Mouse (Mus musculus): Measurements from ENCODE around the gene Dguok.

Gene Dguok

GRCm38 (mm10) chr6:83437225-83437624 lies 69.5 kb downstream of the Dguok start:
- no peak for DNase-seq (ENCODE audit: extremely low read depth, low read depth, low spot score)

- DNase-seq (ENCODE audit: extremely low read depth, low read depth, low spot score): no peak
Observed at GRCm38 (mm10) chr6:83436547-83436946, 70.2 kb downstream of the Dguok start.

DNA sequence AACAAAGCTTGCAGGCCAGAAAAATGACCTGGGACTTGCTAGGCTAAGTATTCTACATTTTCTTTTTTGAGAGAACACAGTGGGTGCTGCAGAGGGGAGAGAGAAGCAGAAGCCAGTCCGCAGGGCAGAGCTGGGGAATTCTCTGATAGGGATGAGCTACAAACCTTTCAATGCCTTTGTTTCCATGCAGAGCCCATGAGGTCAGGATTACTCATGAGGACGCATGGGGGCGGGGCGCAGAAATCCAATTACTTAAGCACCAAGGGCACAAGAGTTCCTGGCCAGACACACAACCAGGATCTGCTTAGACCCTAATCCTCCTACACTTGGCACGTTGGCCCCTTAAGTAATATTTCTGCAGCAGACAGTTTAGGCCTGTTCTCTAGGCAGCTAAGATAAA lies 71.6 kb downstream of the Dguok start:
- no peak for DNase-seq (ENCODE audit: extremely low read depth, low read depth, low spot score)

GRCm38 (mm10) chr6:83433546-83433945 lies 73.2 kb downstream of the Dguok start:
- no peak for DNase-seq (ENCODE audit: extremely low read depth, low read depth, low spot score)

- no peak for DNase-seq (ENCODE audit: extremely low read depth, low read depth, low spot score)
Observed at GRCm38 (mm10) chr6:83432966-83433365, 73.8 kb downstream of the Dguok start.

Data from fat pad, adult 2 months (tissue).